Mouse (Mus musculus): ENCODE measurements around the gene Jmjd7. TPM values are rescaled to one million over a fixed set of nuclear protein-coding genes. Genes with fewer than 3 reads are reported as not detected.

Gene Jmjd7
- polyA plus RNA-seq, 1 experiment from 2014 or later, result 25.1 TPM

GRCm38 (mm10) chr2:119997354-119997753, 29.9 kb upstream of the Jmjd7 start:
- no peak for DNase-seq (ENCODE audit: low spot score)
- 91% methylated on average over 4 of the region's 4 CpGs for WGBS
- H3K4me3 ChIP-seq, result no peak overlapping the region
- H3K27ac ChIP-seq, result peak overlapping the region; percentile 85; the same call in 1 of the 2 replicates
- H3K4me1 ChIP-seq, result peaks cover 39% of the 10 kb centered on the region
- no peaks in the 10 kb centered on the region for H3K9me3 ChIP-seq (replicated peaks)
- peaks cover 6% of the 10 kb centered on the region for H3K36me3 ChIP-seq
- H3K27me3 ChIP-seq (ENCODE audit: low read depth, poor library complexity, severe bottlenecking), result no peaks in the 10 kb centered on the region

GRCm38 (mm10) chr2:119999731-120000130, 27.6 kb upstream of the Jmjd7 start:
- Histone ChIP-seq H3K4me1 (peaks cover 38% of the 10 kb centered on the region), H3K4me3 (no peak overlapping the region), H3K27ac (no peak overlapping the region), H3K36me3 (peaks cover 6% of the 10 kb centered on the region), H3K9me3 (replicated peaks) (no peaks in the 10 kb centered on the region), H3K27me3 (ENCODE audit: low read depth, poor library complexity, severe bottlenecking) (no peaks in the 10 kb centered on the region)
- DNase-seq (ENCODE audit: low spot score), result no peak
- WGBS, result 97% methylated on average over 2 of the region's 2 CpGs

GRCm38 (mm10) chr2:120000882-120001584, 26.2 kb upstream of the Jmjd7 start:
- Histone ChIP-seq H3K9me3 (replicated peaks) (no peaks in the 10 kb centered on the region), H3K4me1 (peaks cover 25% of the 10 kb centered on the region), H3K36me3 (peaks cover 8% of the 10 kb centered on the region), H3K27me3 (ENCODE audit: low read depth, poor library complexity, severe bottlenecking) (no peaks in the 10 kb centered on the region), H3K4me3 (no peak overlapping the region), H3K27ac (0 out of 2 replicates have a peak overlapping the region, but pooled peaks have one; percentile 34)
- no peak for DNase-seq (ENCODE audit: low spot score)
- 83% methylated on average over 3 of the region's 3 CpGs for WGBS

- Histone ChIP-seq H3K4me3 (no peak overlapping the region), H3K36me3 (peaks cover 8% of the 10 kb centered on the region), H3K27ac (no peak overlapping the region), H3K9me3 (replicated peaks) (no peaks in the 10 kb centered on the region), H3K27me3 (ENCODE audit: low read depth, poor library complexity, severe bottlenecking) (no peaks in the 10 kb centered on the region), H3K4me1 (peaks cover 15% of the 10 kb centered on the region)
- no peak for DNase-seq (ENCODE audit: low spot score)
- WGBS, result 88% methylated on average over 4 of the region's 4 CpGs
These were observed 25.3 kb upstream of the Jmjd7 start for GRCm38 (mm10) chr2:120001956-120002355.

- Histone ChIP-seq H3K27ac (no peak overlapping the region), H3K4me1 (peaks cover 10% of the 10 kb centered on the region), H3K36me3 (peaks cover 5% of the 10 kb centered on the region; the same call in 1 of the 2 replicates), H3K27me3 (ENCODE audit: low read depth, poor library complexity, severe bottlenecking) (no peaks in the 10 kb centered on the region), H3K9me3 (replicated peaks) (no peaks in the 10 kb centered on the region), H3K4me3 (no peak overlapping the region)
- WGBS, result 94% methylated on average over 2 of the region's 2 CpGs
- no peak for DNase-seq (ENCODE audit: low spot score)
These were observed 23.3 kb upstream of the Jmjd7 start for GRCm38 (mm10) chr2:120003970-120004369.

GRCm38 (mm10) chr2:120006696-120007095, 20.6 kb upstream of the Jmjd7 start:
- no peaks in the 10 kb centered on the region for H3K9me3 ChIP-seq (replicated peaks)
- H3K4me1 ChIP-seq, result no peaks in the 10 kb centered on the region; the same call in 1 of the 2 replicates
- 93% methylated on average over 7 of the region's 7 CpGs for WGBS
- DNase-seq (ENCODE audit: low spot score), result no peak
- peaks cover 2% of the 10 kb centered on the region; the same call in 1 of the 2 replicates for H3K36me3 ChIP-seq
- no peak overlapping the region for H3K27ac ChIP-seq
- H3K4me3 ChIP-seq, result no peak overlapping the region
- H3K27me3 ChIP-seq (ENCODE audit: low read depth, poor library complexity, severe bottlenecking), result no peaks in the 10 kb centered on the region

- H3K27me3 ChIP-seq (ENCODE audit: low read depth, poor library complexity, severe bottlenecking), result no peaks in the 10 kb centered on the region
- H3K4me1 ChIP-seq, result no peaks in the 10 kb centered on the region
- DNase-seq (ENCODE audit: low spot score), result no peak
- WGBS, result 89% methylated on average over 4 of the region's 4 CpGs
- peaks cover 6% of the 10 kb centered on the region; the same call in 1 of the 2 replicates for H3K36me3 ChIP-seq
- no peaks in the 10 kb centered on the region for H3K9me3 ChIP-seq (replicated peaks)
- no peak overlapping the region for H3K4me3 ChIP-seq
- no peak overlapping the region for H3K27ac ChIP-seq
These were observed 19.5 kb upstream of the Jmjd7 start for GRCm38 (mm10) chr2:120007680-120008210.

- no peaks in the 10 kb centered on the region for H3K27me3 ChIP-seq (ENCODE audit: low read depth, poor library complexity, severe bottlenecking)
- peaks cover 9% of the 10 kb centered on the region; the same call in 1 of the 2 replicates for H3K36me3 ChIP-seq
- 60% methylated on average over 4 of the region's 4 CpGs for WGBS
- no peak for DNase-seq (ENCODE audit: low spot score)
- H3K4me3 ChIP-seq, result no peak overlapping the region
- no peak overlapping the region for H3K27ac ChIP-seq
- H3K9me3 ChIP-seq (replicated peaks), result no peaks in the 10 kb centered on the region
- H3K4me1 ChIP-seq, result no peaks in the 10 kb centered on the region
These were observed 18.6 kb upstream of the Jmjd7 start for GRCm38 (mm10) chr2:120008672-120009071.

- Histone ChIP-seq H3K4me1 (no peaks in the 10 kb centered on the region), H3K27me3 (ENCODE audit: low read depth, poor library complexity, severe bottlenecking) (no peaks in the 10 kb centered on the region), H3K36me3 (peaks cover 21% of the 10 kb centered on the region), H3K27ac (no peak overlapping the region), H3K9me3 (replicated peaks) (no peaks in the 10 kb centered on the region), H3K4me3 (no peak overlapping the region)
- DNase-seq (ENCODE audit: low spot score), result peak; percentile 53
- WGBS, result 83% methylated on average over 8 of the region's 8 CpGs
These were observed 15.7 kb upstream of the Jmjd7 start for GRCm38 (mm10) chr2:120011462-120012200.

GRCm38 (mm10) chr2:120012924-120013323, 14.4 kb upstream of the Jmjd7 start:
- H3K27ac ChIP-seq, result no peak overlapping the region
- 84% methylated on average over 13 of the region's 13 CpGs for WGBS
- no peak overlapping the region for H3K4me3 ChIP-seq
- H3K36me3 ChIP-seq, result peaks cover 34% of the 10 kb centered on the region
- H3K27me3 ChIP-seq (ENCODE audit: low read depth, poor library complexity, severe bottlenecking), result no peaks in the 10 kb centered on the region
- no peaks in the 10 kb centered on the region for H3K4me1 ChIP-seq
- no peaks in the 10 kb centered on the region for H3K9me3 ChIP-seq (replicated peaks)
- no peak for DNase-seq (ENCODE audit: low spot score)

- no peaks in the 10 kb centered on the region for H3K27me3 ChIP-seq (ENCODE audit: low read depth, poor library complexity, severe bottlenecking)
- DNase-seq (ENCODE audit: low spot score), result no peak
- H3K4me1 ChIP-seq, result no peaks in the 10 kb centered on the region
- 94% methylated on average over 2 of the region's 2 CpGs for WGBS
- H3K9me3 ChIP-seq (replicated peaks), result no peaks in the 10 kb centered on the region
- peaks cover 45% of the 10 kb centered on the region for H3K36me3 ChIP-seq
- H3K27ac ChIP-seq, result no peak overlapping the region
- no peak overlapping the region for H3K4me3 ChIP-seq
These were observed 13.3 kb upstream of the Jmjd7 start for GRCm38 (mm10) chr2:120013831-120014486.

- no peak overlapping the region for H3K27ac ChIP-seq
- H3K9me3 ChIP-seq (replicated peaks), result no peaks in the 10 kb centered on the region
- DNase-seq (ENCODE audit: low spot score), result no peak
- no peak overlapping the region for H3K4me3 ChIP-seq
- peaks cover 62% of the 10 kb centered on the region for H3K36me3 ChIP-seq
- H3K27me3 ChIP-seq (ENCODE audit: low read depth, poor library complexity, severe bottlenecking), result no peaks in the 10 kb centered on the region
- no peaks in the 10 kb centered on the region for H3K4me1 ChIP-seq
- WGBS, result 95% methylated on average over 4 of the region's 4 CpGs
These were observed 11.4 kb upstream of the Jmjd7 start for GRCm38 (mm10) chr2:120015882-120016281.
